Mouse (Mus musculus): ENCODE measurements around the gene Olfr453.

The Olfr453 gene

DNA sequence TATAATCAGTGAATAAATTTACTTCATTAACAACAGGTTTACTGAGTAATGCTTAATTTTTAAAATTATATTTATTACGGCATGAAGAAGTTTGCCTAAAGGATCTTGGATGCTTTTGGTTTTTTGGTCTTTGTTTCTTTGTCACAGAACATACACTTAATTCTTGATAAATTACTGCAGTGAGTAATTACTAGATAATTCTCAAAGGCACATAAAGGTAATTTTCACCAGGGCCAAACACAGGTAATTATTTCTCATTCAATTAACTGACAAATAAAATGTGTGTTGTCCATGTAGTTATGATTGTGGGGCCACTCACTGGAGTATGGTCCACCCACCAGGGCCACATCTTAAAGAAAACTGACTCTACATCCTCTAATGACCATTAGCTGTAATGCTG, at the start of gene Olfr453:
Gene Olfr453, plus strand, starts transcription at position 301 of the 400 bp plus-strand sequence.
- CTCF ChIA-PET = no interaction called here
- POLR2A ChIA-PET = no interaction called here

DNA sequence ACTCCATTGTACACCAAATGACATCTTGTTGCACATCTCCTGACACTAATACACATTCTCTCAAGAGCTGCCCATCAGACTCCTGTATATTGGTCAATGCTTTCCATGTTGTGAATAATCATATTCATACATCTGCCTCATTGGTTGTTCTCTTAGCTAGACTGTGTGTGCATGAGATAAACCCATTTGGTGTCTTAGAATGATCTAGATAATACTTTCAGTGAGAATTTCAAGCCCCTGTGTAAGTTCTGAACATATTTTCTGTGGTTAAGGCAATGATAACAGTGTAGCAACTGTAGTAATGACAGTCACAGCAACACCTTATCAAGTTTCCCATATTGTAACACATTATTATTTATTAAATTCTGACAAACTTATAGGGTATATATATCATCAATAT, 49.4 kb upstream of the Olfr453 start:
- ChIA-PET CTCF (no interaction called here), POLR2A (no interaction called here)

DNA sequence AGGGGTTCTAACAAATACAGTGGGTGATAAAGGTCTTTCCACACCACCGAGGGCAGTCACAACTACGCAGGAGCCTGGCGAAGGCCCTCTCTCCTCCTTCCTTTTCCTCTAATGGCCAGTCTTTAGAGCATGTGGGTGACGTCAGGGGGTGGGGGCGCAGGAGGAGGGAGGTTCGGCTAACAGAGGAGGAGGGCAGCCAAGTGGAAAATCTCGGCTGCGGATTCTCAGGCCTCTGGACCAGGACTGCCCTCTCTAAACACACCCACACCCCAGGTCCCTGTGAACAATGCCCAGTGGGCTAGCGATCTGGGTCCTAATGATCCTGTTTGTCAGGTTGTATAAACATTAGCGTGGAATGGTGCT, 47.0 kb upstream of the Olfr453 start:
- POLR2A ChIA-PET = no interaction called here
- CTCF ChIA-PET = no interaction called here

DNA sequence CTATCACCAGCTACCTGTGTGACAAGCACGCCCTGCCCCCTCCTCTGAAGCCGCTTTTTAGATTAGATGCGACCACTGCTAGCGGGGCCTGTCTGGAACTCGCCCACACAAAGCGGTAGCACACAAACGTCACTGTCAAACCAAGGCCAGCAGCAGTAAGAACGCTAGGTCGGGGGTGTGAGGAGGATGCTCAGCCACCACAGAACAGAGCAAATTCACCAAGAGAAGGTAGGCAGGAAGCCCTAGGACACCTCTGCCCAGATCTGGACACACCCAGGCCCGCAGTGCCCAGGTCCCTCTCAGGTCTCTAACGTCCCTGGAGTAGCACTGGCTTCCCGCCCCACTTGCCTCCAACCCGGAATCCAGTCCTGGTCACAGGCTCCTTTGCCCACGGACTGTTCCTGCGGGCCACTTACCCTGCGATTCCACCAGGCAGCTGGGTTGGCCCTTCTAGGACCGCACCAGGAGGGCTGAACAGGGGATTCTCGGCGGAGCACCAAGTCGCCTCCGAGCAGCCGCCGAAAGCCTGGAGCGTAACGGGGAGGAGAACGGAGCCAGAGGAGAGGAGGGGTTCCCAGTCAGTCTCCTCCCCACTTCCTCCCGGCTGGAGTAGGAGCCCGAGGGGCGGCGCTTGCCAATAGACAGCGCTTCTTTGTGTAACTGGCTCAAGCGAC, 46.5 kb upstream of the Olfr453 start:
- CTCF ChIA-PET = no interaction called here
- POLR2A ChIA-PET = no interaction called here

DNA sequence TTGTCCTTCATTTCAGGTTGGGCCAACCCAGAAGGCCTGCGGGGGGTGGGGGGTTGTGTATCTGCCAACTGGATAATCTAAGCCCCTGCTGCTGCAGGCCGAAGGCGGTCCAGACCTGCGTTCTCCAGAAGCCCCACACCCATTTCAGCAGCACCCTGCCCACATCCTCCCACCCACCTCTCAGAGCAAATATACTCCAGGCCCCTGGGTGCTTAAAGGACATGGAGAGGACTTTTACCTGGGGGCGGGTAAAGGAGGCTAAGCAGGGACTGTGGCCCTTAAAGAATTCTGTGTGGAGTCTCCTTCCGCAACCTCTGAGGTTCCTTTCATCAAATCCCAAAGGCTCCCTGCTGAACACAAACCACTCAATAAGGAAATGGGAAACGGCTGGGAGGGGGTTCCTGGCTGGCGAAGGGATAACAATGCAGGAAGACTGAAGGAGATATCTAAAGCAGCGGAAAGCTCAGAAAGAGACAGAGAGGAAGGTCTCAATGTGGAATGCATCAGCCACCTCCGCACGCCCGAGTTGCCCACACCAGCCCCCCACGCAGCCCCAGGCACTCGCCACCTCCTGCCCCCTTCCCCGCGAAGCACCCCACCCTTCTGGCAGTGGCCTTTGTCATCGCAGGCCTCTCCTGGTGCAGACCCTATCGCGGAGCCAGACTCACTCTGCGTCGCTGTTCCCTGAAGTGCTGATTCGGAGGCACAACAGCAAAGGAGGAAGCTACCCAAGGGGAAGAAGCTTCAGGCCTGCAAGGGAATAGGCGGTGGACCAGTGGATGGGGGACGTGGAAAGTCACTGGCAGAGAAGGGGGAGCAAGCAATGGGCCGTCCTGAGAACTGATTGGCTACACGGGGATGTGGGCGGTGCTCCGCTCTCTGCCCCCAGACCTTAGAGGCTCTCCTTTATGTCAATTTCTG, 29.6 kb upstream of the Olfr453 start, which contains the start of gene Tcaf1:
Gene Tcaf1, minus strand, starts transcription at position 798 of the 921 bp plus-strand sequence.
- ChIA-PET POLR2A (no interaction called here), CTCF (interaction anchor here in 1 of 4 experiments (0.7 kb wide), 1 partner anchor 426 kb away, joined by 6 read pairs; no protein-coding TSS in a partner anchor)

DNA sequence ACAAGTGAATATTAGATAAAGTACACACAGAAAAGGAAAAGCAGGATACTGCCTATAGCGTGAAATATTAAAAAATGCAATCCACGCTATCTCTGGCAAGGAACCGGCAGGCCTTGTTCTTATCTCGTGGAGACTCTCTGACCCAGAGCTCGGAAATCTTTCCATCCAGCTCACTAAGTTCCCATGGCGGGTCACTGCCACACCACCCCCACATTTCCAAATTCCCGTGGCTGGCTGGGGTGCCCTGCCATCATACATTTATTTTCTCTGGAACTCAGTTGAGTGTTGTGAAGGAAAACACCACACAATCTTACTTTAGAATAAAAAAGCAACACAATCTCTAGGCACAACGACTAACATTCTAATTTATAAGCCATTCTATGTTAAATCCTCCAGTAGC, 24.5 kb upstream of the Olfr453 start:
- POLR2A ChIA-PET = no interaction called here
- CTCF ChIA-PET = no interaction called here

DNA sequence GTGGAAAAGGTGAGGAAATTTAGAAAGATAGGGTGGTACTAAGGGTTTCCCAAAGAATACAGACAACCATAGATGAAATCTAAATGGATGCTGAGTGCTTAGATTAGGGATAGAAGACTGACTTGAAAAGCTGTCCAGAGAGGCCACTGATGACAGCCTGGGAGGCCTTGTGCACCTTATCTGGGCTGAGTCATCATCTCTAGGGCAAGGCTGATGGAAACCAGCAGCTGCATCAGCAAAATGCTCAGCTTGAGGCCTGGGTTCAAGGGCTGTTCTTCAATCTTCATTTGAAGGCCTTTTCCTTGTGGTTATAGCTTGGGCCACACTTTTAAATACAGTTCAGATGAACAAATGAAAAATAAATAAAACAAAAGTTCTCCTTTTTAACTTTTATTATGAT, 21.2 kb upstream of the Olfr453 start:
- CTCF ChIA-PET = no interaction called here
- POLR2A ChIA-PET = no interaction called here

DNA sequence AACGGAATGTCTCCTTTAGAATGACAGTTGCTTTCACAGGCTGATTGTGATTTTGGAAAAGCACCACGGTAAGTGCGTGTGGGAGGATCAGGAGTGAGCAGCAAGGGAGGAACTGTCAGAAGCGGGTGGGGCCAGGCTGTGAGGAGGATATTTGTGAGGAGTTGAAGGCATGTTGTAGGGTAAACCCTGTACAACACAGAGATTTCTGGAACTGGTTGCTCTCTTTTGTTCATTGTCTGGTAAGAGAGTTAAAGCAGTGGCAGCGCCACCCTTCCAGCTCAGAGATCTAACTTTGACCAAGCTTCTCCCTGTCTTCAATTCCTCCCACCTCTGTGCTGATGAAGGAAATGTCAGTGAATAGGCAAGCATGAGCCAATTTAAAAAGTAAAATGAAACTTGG, 3.1 kb downstream of the Olfr453 start:
- CTCF ChIA-PET = no interaction called here
- POLR2A ChIA-PET = no interaction called here

DNA sequence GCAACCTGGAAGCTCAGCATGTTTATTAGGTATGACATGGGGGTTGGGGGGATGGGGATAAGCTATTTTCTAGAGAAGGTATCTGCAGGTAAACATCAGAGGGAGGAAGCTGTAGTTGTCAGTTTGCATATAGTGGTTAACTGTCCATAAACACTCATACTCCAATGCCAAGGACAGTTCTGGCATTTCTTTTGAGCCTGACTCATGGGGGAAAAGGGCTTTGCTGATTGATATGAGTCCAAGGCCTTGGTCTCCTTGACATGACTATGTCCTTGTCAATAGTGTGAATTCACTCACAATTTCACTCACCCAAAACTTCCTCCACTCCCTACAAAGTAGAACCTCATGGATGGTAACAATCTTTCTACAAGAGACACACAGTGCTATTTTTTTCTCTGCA, 8.7 kb downstream of the Olfr453 start:
- ChIA-PET POLR2A (no interaction called here), CTCF (no interaction called here)

DNA sequence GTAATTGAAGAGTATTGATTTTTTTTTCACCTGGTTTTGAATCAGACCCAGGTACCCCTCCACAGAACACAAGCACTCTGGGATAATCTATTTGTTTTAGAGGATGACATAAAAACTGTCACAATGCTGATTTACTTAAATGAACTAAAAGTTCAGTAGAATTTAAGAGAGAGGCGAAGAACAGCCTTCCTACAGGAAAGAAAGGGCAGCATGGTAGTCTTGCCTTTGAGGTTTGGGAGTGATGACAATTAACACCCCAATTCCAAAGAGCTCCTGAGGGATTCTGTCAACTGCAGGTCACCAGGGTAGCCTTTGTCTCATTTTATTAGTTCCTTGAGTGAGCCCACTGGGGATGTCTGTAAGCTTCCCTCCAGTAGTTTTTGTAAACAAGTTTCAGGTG, 16.9 kb downstream of the Olfr453 start, which contains the start of gene Olfr38:
Gene Olfr38, plus strand, starts transcription at position 301 of the 400 bp plus-strand sequence.
- ChIA-PET CTCF (no interaction called here), POLR2A (no interaction called here)

DNA sequence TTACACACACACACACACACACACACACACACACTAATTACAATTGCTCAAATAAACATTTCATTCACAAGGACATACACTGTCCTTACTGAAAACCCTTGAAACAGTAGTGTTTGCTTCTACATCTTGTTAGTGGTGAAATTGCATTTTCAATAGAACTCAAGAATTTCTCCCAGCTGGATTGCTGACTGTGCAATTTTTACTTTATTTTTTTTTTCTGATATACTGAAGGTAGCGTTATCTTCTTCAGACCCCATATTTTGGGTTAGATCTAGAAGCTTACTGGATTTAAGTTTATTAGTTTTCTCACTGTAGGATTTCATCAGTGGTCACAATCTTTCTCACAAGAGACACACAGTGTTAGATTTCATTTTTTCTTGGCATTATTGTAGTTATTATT, 37.9 kb downstream of the Olfr453 start:
- POLR2A ChIA-PET = no interaction called here

DNA sequence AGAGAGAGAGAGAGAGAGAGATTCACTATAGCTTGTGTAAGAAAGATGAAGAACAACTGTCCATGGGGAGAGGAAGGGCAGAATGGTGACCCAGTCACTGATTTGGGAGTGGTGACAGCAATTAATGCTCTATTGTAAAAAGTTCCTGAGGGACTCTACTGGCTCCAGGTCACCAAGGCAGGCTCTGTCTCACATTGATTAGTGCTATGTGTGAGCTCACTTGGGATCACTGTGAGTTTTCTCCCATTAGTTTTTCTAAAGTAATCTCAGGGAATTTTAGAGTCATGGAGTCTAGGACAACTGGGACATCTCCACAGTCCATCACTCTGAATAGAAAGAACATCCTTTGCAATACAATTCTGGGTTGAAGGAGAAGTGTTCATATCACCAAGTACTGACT, 45.6 kb downstream of the Olfr453 start, which contains the start of gene Olfr452:
Gene Olfr452, plus strand, starts transcription at position 301 of the 400 bp plus-strand sequence.
- ChIA-PET CTCF (interaction anchor here in 1 of 4 experiments (0.6 kb wide), 1 partner anchor 1466 kb away, joined by 5 read pairs; no protein-coding TSS in a partner anchor), POLR2A (no interaction called here)

More for the DNA sequence above, 37.9 kb downstream of the Olfr453 start:
- CTCF ChIA-PET = no interaction called here

DNA sequence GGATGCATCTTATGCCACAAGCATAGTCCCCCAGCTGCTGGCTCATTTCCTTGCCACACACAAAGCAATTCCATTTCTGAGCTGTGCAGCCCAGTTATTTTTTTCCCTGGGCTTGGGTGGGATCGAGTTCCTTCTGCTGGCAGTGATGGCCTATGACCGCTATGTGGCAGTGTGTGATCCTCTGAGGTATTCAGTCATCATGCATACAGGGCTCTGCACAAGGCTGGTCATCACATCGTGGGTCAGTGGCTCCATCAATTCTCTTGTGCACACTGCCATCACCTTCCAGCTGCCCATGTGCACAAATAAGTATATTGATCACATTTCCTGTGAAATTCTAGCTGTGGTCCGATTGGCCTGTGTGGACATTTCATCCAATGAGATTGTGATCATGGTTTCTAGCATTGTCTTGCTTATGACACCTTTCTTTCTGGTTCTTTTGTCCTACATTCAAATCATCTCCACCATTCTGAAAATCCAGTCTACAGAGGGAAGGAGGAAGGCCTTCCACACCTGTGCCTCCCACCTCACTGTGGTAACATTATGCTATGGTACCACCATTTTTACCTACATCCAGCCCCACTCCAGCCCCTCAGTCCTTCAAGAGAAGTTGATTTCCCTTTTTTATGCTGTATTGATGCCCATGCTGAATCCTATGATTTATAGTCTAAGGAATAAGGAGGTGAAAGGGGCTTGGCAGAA, 51.2 kb downstream of the Olfr453 start:
- CTCF ChIA-PET = no interaction called here
- POLR2A ChIA-PET = no interaction called here

DNA sequence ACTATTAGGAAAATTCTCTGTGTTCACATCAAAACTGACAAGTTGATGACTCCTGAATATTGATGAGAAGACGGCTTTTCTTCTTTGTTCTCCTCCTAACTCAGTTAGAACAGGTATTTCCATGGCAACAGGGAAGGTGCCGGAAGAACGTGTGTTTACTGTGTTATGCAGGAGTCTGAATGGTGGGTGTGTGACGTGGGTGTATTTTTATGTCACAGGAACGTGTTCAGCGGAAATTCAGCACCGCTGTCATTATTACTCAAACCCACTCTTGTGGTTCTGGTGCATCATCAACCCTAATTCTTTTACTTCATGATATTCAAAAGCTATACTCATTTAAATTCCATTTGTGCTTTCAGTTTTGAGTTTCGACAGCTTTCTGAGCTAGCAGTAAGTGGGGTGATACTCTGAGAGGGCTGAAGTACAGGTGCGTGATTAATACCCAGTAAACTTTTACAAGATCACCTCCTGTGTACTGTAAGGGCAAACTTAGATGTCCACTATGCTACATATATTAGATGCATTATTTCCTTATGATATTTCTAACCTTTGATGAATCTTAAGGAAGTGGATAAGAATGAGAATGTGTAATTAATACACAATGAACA, 51.9 kb downstream of the Olfr453 start:
- ChIA-PET POLR2A (no interaction called here), CTCF (no interaction called here)

DNA sequence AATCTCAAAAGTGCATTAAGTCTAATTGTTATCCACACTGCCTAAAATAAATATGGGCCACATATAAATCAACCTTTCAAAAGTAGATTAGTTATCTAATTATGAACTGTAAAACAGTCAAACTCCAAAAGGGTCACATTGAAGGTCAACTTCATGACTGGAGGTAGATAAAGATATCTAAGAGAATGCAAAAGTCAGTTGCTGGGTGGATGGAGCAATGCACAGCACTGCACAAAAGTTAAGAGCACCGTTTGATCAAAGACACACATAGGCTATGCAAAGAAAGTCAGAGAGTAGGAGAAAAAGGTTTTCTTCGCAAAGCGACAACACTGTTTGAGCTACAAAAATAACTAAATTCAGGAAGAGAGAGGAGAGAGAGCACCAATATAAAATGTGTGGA, 55.8 kb downstream of the Olfr453 start:
- ChIA-PET CTCF (interaction anchor here in 1 of 4 experiments (0.8 kb wide), 1 partner anchor 12 kb away, joined by 3 read pairs; no protein-coding TSS in a partner anchor), POLR2A (no interaction called here)

Measured in embryonic stem cell, embryonic (primary cell).